Mouse (Mus musculus) midbrain, postnatal 0 days (tissue): ENCODE data around the gene Tmem106a. TPM values are rescaled to one million over a fixed set of nuclear protein-coding genes. Genes with fewer than 3 reads are reported as not detected.

Experiments used
- ATAC-seq: fragments of 200-750 bp; cut with Nextera tagmentation; 2 replicates; pipeline ENCODE4 v1.8.0; 2017; ENCODE audit warnings: moderate number of reproducible peaks, mild to moderate bottlenecking, moderate TSS enrichment, moderate library complexity; ENCODE audit not compliant: low FRiP score
- DNase-seq: peaks from one replicate; pipeline ENCODE4 v3.0.0-alpha.2; 2015; ENCODE audit warnings: low spot score
- H3K27ac ChIP-seq: fragments of 300-500 bp; sonication (generic); 2 replicates; pipeline ENCODE4 v1.5.1; 2014; ENCODE audit warnings: low read depth, mild to moderate bottlenecking, low read length, mixed read lengths
- H3K27me3 ChIP-seq: fragments of 300-500 bp; sonication (generic); 2 replicates; pipeline ENCODE4 v1.6.1; 2014; ENCODE audit warnings: low read length, control low read depth, mixed read lengths; ENCODE audit not compliant: insufficient read depth
- H3K36me3 ChIP-seq: fragments of 300-500 bp; sonication (generic); 2 replicates; pipeline ENCODE4 v1.6.1; 2014; ENCODE audit warnings: low read length, control low read depth, mixed read lengths; ENCODE audit not compliant: insufficient read depth
- H3K4me1 ChIP-seq: fragments of 300-500 bp; sonication (generic); 2 replicates; pipeline ENCODE4 v1.6.1; 2014; ENCODE audit warnings: mild to moderate bottlenecking, control low read depth, antibody characterized with exemption, low read length, mixed read lengths; ENCODE audit not compliant: insufficient read depth
- H3K4me2 ChIP-seq: fragments of 300-500 bp; sonication (generic); 2 replicates; pipeline ENCODE4 v1.6.1; 2014; ENCODE audit warnings: low read depth, mild to moderate bottlenecking, low read length, mixed read lengths; ENCODE audit not compliant: poor library complexity, severe bottlenecking
- H3K4me3 ChIP-seq: fragments of 300-500 bp; sonication (generic); 2 replicates; pipeline ENCODE4 v1.5.1; 2014; ENCODE audit warnings: low read depth, mild to moderate bottlenecking, low read length, moderate library complexity
- H3K9ac ChIP-seq: fragments of 300-500 bp; sonication (generic); replicated peaks from 2 replicates; pipeline ENCODE4 v1.6.1; 2014; ENCODE audit warnings: mild to moderate bottlenecking, low read length, moderate library complexity, mixed read lengths; ENCODE audit not compliant: poor library complexity, severe bottlenecking
- H3K9me3 ChIP-seq: fragments of 300-500 bp; sonication (generic); 2 replicates; pipeline ENCODE4 v1.6.1; 2016; ENCODE audit warnings: low read length, control low read depth
- CTCF ChIP-seq: IDR thresholded peaks from 2 replicates; pipeline ENCODE4 v1.5.1; 2016; ENCODE audit warnings: antibody characterized with exemption, mild to moderate bottlenecking
- WGBS: fragments of 180-500 bp; shearing (Covaris S2); extraction: QIAGEN DNeasy Blood & Tissue Kit; methylation state at CpG from one replicate; pipeline ENCODE4 v1.1.7; 2014; 5-methylcytosine and 5-hydroxymethylcytosine counted together
- polyA plus RNA-seq: library from polyadenylated mRNA; unstranded; fragments of >200 nt; fragmentation: Nextera tagmentation; extraction: Ambion mirVana; gene quantifications from 2 replicates; pipeline ENCODE4 v1.2.1, GENCODE M21; 2015
- total RNA-seq: library from RNA; depleted of rRNA; stranded (reverse); fragments of >200 nt; gene quantifications from 2 replicates; pipeline ENCODE4 v1.2.3, GENCODE M21; 2014

The Tmem106a gene
- total and polyA plus RNA-seq, 2 experiments from 2014 or later, result 1.5 to 3.5 TPM

GRCm38 (mm10) chr11:101610445-101610844 is 28.4 kb downstream of the Tmem106a start:
- 50% methylated on average over 11 of the region's 11 CpGs for WGBS
- no peak overlapping the region for H3K4me3 ChIP-seq
- no peaks in the 10 kb centered on the region for H3K4me1 ChIP-seq
- TF ChIP-seq CTCF, result no peak
- ATAC-seq (no peak), DNase-seq (no peak)
- no peaks in the 10 kb centered on the region for H3K9me3 ChIP-seq
- H3K27ac ChIP-seq, result no peak overlapping the region
- no peaks in the 10 kb centered on the region for H3K27me3 ChIP-seq
- no peak overlapping the region for H3K4me2 ChIP-seq
- H3K9ac ChIP-seq, result no peak overlapping the region
- no peaks in the 10 kb centered on the region for H3K36me3 ChIP-seq

DNA sequence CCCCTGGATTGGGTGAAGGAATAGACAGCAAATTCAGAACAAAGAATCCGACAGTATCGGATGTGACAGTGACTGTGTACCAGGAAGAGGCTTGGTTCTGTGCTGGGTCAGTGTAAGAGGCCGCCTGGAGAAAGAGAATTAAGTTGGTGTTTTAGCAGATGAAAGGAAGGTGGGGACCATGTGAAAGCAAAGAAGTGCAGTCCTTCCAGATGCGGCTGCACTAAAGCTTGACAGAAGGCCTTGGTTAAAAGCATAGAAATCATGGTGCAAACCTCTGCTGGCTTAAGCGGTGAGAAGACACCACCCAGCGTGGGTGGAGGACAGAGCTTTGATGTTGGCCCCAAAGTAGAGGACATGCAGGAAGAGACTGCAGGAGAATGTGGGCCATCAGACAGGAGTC is 31.6 kb downstream of the Tmem106a start:
- no peak for TF ChIP-seq CTCF
- ATAC-seq (no peak), DNase-seq (no peak)
- peaks cover 9% of the 10 kb centered on the region; the same call in 1 of the 2 replicates for H3K4me1 ChIP-seq
- no peaks in the 10 kb centered on the region for H3K36me3 ChIP-seq
- no peak overlapping the region for H3K9ac ChIP-seq
- WGBS, result 69% methylated on average over 6 of the region's 6 CpGs
- no peak overlapping the region for H3K27ac ChIP-seq
- no peak overlapping the region for H3K4me3 ChIP-seq
- H3K27me3 ChIP-seq, result no peaks in the 10 kb centered on the region
- no peaks in the 10 kb centered on the region for H3K9me3 ChIP-seq
- H3K4me2 ChIP-seq, result no peak overlapping the region

DNA sequence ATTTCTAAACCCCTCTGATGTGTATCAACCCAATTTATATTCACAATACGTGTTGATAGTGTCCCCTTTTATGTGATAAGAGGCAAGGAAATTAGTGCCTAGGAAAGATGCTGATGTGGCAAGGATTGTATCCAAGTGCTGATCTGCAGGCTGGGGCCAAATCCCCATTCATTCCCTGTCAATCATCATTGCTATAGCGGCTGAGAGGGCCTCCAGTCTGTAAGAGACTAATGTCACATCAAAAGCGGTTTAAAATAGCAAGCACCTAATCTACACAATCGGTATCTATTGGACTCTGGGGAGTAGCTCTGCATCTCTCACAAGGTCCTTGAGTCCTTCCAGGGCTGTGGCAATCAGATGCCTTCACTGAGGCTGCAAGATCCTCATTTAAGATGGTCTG is 32.1 kb downstream of the Tmem106a start:
- H3K36me3 ChIP-seq, result no peaks in the 10 kb centered on the region
- DNase-seq, result no peak
- ATAC-seq, result no peak
- WGBS, result 23% methylated on average over 4 of the region's 4 CpGs
- H3K4me2 ChIP-seq, result no peak overlapping the region
- TF ChIP-seq CTCF, result no peak
- no peak overlapping the region for H3K27ac ChIP-seq
- no peak overlapping the region for H3K9ac ChIP-seq
- H3K9me3 ChIP-seq, result no peaks in the 10 kb centered on the region
- H3K4me1 ChIP-seq, result peaks cover 9% of the 10 kb centered on the region; the same call in 1 of the 2 replicates
- no peaks in the 10 kb centered on the region for H3K27me3 ChIP-seq
- H3K4me3 ChIP-seq, result no peak overlapping the region

GRCm38 (mm10) chr11:101615380-101615779 is 33.3 kb downstream of the Tmem106a start:
- no peak for ATAC-seq
- Histone ChIP-seq H3K4me3 (no peak overlapping the region), H3K9ac (no peak overlapping the region), H3K4me2 (no peak overlapping the region), H3K27me3 (no peaks in the 10 kb centered on the region), H3K27ac (no peak overlapping the region), H3K36me3 (no peaks in the 10 kb centered on the region), H3K4me1 (peaks cover 9% of the 10 kb centered on the region; the same call in 1 of the 2 replicates), H3K9me3 (no peaks in the 10 kb centered on the region)
- DNase-seq, result no peak
- 84% methylated on average over 6 of the region's 6 CpGs for WGBS
- no peak for TF ChIP-seq CTCF

DNA sequence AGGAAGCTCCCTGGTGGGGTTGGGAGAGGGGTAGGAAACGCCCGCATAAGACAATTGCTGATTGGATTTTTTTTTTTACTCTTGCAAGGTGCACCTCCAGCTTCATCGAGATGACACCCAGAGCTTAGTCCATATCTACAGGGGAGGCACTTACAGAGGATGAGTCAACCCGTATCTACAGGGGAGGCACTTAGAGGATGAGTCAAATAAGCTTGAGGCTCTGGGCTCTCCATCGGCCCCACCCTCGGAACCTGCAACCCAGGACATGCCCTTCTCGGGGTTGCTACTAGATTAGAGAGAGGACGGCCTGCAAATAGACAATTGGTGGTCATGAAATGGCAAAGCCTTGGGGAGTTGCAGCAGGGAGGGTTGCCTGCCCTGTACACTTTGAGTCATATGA is 34.1 kb downstream of the Tmem106a start:
- peaks cover 9% of the 10 kb centered on the region; the same call in 1 of the 2 replicates for H3K4me1 ChIP-seq
- 93% methylated on average over 8 of the region's 8 CpGs for WGBS
- no peak for TF ChIP-seq CTCF
- no peaks in the 10 kb centered on the region for H3K36me3 ChIP-seq
- no peak overlapping the region for H3K27ac ChIP-seq
- ATAC-seq, result no peak
- no peak for DNase-seq
- H3K4me3 ChIP-seq, result no peak overlapping the region
- no peaks in the 10 kb centered on the region for H3K9me3 ChIP-seq
- H3K27me3 ChIP-seq, result no peaks in the 10 kb centered on the region
- H3K9ac ChIP-seq, result no peak overlapping the region
- H3K4me2 ChIP-seq, result no peak overlapping the region

DNA sequence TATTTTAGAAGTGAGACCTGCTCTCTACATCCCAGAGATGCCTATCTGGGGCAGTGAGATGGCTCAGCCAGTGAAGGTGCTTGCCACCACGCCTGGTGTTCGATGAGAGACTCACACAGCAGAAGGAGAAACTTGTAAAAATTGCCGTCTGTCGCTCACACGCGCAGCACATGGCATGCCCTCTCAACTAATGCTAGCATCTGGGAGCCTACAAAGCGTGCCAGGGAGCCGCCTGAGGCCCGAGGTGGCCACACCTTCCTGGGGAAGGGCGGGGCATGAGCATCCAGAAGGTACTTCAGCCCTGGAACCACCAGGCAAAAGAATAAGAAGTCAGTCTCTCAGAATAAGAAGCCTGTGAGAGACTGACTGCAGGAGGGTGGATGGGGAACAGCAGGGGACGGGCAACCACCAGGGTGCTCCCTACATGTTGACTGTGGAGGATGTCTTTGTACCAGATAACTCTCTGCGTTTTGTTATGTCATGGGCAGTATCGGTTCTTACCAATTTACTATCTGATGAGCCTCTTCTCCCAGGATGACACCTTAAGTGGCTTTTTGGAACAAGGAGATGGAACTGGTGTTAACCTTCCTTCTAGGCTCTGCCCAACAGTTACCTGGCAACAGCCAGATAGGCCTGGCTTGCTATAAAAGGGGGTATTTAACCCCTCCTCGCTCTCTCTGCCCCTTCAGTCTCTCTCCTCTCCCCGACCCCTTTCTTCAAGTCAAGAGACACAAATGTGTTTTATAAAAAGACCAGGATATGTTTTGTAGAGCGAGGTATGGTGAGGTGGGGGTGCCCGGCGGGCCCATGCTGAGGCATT is 35.1 kb downstream of the Tmem106a start:
- 0 out of 2 replicates have a peak, but pooled peaks have one; percentile 7 for ATAC-seq
- 18% methylated on average over 18 of the region's 18 CpGs for WGBS
- Histone ChIP-seq H3K27ac (peak overlapping the region; percentile 62), H3K9me3 (no peaks in the 10 kb centered on the region), H3K27me3 (no peaks in the 10 kb centered on the region), H3K4me2 (peak overlapping the region; percentile 32), H3K4me3 (no peak overlapping the region), H3K9ac (no peak overlapping the region), H3K4me1 (peaks cover 9% of the 10 kb centered on the region; the same call in 1 of the 2 replicates), H3K36me3 (no peaks in the 10 kb centered on the region)
- peak; percentile 27 for DNase-seq
- peak; percentile 19; the same call in 1 of the 2 replicates for TF ChIP-seq CTCF
